Mouse (Mus musculus): ENCODE measurements around the gene Fchsd2. TPM values are rescaled to one million over a fixed set of nuclear protein-coding genes. Genes with fewer than 3 reads are reported as not detected.

Fchsd2 gene
- polyA plus RNA-seq, 3 experiments from 2014 or later, result 29.3 to 53.7 (median 41.9) TPM

DNA sequence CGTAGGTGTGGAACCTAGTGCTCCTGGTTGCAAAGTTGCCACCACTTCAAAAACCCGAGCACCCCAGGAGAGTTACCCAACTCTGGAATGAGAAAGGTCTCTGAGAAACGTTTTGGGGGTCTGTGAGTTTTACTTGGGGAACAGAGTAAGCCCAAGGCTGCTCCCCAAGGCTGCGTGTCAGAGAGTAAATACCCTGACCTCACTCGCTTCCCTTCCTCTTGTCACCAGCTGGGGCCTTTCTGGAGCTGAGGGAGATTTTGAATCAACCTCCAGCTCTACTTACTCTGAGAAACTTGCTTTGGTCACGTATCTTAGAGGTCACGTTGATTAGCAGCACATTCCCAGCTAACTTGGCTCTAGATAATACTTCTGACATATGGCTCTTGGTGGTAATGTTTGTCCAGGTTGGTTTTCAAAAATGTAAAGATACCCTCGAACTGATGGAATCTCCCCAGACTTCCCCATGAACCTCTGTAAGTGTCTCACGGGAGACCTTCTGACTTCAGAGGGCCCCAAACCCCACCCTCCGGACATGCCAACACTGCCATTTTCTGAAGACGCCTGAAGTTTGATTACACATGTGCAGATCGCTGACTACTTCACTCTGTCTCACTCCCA lies 20.4 kb upstream of the Fchsd2 start:
- no peak for ATAC-seq

GRCm38 (mm10) chr7:101074170-101074767 lies 18.4 kb upstream of the Fchsd2 start:
- ATAC-seq, result no peak

DNA sequence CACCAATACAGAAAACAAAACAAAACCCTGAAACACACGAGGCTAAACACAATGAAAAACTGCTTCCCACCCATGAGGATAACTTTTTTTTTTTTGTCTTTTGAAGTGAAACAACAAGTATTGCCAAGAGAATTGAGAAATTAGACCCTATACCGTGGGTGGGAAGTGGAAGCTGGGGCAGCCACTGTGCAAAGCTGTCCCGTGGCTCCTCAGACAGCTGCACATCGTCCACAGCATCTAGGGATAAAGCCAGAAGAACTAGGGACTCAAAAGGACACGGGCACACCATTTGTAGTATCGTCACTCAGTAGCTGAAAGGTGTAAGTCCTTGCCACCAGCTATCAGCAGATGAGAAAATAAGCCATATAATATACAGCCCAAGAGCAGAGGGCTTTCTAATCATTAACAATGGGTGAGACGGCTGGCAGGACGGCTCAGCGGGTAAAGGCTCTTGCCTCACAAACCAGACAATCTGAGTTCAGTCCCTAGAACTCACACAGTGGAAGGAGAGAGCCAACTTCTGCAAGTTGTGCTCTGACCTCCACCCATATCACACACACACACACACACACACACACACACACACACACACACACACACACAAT lies 9.0 kb upstream of the Fchsd2 start:
- no peak for ATAC-seq

GRCm38 (mm10) chr7:101084816-101085456 lies 7.7 kb upstream of the Fchsd2 start:
- no peak for ATAC-seq

GRCm38 (mm10) chr7:101085779-101086178 lies 6.9 kb upstream of the Fchsd2 start:
- ATAC-seq, result no peak

DNA sequence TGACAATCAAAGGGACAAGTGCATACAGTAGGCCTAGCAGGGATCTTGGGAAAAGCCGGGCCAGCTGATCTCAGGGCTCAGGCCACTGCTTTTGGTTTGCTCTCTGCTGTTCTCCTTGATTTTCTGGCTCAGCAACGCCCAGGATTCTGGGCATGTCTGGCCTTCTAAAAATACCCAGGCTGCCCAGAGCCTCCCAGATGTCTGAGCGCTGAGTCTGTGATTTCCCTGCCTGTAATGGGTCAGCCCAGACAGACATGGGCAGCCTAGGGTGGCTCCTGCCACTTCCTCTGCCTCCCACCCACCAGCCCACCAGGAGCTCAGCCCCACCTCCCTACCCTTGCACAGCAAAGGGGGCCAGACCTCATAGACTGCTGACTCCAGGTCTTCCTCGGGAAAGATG lies 4.0 kb upstream of the Fchsd2 start:
- no peak for ATAC-seq

- no peak for ATAC-seq
Observed at GRCm38 (mm10) chr7:101089242-101089641, 3.4 kb upstream of the Fchsd2 start.

- ATAC-seq, result no peak
Observed at GRCm38 (mm10) chr7:101093231-101093630, 568 bp downstream of the Fchsd2 start.

DNA sequence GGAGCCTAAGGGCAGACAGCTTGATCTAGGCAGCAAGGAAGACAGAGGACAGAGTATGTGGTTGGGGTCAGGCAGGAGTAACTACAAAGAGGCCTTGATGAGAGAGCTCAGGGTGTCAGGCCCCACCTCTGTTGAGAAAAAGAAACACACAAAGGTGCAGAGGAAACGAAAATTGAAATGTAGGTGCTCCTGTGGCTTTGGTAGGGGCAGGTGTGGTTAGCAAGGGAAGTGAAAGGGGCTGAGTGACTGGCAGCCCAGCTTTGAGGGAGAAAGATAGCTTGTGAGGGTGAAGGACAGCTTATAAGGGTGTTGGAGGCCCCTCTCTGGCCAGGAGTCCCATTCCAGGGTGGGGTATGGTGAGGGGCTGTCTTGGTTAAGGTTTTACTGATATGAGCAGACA lies 2.1 kb downstream of the Fchsd2 start:
- ATAC-seq, result peak; percentile 87

GRCm38 (mm10) chr7:101095560-101095959 lies 2.9 kb downstream of the Fchsd2 start:
- ATAC-seq, result no peak

- no peak for ATAC-seq
Observed at GRCm38 (mm10) chr7:101096576-101096975, 3.9 kb downstream of the Fchsd2 start.

- ATAC-seq, result no peak
Observed at GRCm38 (mm10) chr7:101097084-101097483, 4.4 kb downstream of the Fchsd2 start.

DNA sequence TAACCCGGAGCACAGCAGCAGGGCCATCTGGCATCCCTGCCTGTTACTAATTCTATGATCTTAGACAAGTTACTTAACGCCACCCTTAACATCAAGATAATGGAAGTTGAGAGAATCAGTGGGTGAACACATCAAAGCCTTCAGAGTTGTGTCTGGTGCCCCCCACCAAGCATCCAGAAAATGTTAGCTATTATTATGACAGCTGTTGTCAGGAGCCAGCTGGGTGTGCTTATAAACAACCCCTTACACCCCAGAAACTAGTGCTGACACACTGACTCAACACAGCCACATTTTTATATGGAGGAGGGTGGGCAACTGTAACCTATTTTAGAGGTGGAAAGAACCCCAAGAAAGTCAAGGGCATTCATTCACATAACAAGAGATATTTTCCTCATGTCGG lies 7.3 kb downstream of the Fchsd2 start:
- ATAC-seq, result no peak

DNA sequence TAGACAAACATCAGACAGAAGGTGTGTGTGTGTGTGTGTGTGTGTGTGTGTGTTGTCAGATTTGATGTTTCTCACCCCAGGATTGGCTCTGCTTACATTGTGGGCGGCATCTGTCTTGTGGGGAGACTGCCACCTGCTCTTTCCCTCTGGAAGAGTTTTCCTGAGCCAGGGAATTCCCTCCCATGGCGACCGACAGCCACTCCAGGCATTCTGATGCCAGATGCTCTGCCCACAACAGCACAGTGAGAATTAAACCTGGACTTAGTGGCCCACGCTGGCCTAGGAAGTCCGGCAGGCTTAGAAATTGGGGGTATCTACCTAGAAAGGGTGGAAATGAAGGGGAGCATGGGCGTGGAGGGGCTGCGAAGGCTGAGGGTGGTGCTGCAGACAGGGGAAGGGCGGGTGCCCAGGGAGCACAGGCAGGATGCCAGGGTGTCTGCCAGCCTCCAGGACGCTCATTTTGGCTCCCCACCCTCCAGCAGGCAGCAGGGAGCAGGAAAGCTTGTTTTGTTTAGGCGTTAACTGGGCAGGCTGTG lies 8.6 kb downstream of the Fchsd2 start:
- ATAC-seq, result no peak

- ATAC-seq, result no peak
Observed at GRCm38 (mm10) chr7:101106666-101107065, 14.0 kb downstream of the Fchsd2 start.

DNA sequence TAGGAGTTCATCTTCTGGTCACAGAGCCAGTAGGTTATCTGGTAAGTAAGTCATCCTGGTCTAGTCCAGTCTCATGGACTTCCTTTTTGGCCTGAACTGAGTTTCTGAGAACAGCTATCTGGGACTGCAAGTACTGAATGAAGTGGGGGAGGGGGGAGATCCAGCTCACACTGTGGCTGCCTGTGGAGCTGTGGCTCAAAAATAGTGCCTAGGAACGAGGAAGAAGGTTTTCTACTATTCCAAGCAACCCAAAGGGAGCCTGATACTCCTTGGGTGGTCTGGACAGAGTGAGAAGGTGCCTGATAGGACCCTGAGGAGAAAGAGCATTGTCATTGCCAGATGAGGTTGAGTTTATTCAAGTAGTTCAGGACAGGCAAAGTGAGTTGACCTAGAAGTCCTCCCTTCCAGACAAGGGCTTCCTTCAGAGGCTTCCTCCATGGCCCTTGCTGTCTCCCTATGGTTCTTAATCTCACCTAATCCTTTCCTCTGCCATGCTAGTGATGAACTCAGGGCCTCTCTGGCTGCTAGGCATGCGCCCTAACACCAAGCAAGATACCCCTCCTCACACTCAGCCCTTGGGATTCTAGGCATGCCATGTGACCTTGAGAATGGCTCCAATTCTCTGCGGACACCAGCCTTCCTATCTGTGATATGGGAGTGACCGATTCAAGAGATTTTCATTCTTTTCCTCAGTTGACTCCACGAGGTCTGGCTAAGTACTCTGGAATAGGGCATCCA lies 14.6 kb downstream of the Fchsd2 start:
- ATAC-seq, result no peak

DNA sequence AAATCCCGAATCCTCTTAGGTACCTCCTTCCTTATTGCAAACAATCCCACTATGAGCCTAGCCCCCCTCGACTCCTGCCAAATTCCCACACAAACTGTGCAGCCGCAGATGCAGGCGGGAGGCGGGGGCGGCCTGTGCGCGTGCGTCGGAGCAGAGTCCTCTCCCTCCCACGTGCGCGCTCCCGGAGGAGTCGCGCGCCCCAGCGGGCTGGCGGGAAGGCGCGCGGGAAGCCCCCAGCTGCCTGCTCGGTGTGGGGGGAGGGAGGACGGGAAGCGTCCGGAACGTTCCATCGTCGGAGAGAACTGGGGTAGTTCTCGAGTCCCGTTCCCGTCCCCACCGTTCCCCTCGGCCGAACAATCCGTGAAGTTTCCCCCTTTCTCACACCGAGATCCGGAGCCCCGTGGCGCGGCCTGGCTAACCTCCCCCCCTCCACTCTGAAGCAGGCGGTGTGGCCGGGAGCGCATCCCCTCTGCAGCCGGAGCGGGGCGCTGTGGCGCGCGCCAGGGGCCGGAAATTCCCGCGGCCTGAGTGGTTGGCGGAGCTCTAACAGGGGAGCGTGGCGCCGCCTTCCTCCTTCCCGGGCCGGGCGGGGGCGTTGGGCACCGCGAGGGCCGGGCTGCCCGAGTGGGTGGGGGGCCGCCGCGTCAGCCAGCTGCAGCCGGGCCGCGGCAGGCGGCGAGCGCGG lies 15.4 kb downstream of the Fchsd2 start:
- peak; percentile 93 for ATAC-seq

DNA sequence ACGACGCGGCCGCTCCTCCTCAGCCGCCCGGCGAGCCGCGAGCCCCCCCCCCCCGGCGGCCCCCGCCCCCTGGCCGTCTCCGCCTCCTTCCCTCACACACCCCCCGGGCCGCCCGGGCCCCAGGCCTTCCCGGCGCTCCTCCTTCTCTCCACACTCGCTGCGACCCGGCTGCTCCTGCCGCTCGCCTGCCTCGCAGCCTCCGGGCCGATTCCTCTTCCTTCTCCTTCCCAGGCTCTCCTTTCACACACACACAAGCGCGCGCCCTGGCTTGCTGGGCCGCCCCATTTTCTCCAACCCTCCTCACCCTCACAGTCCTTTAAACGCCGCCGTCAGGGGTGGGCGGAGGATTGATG lies 16.0 kb downstream of the Fchsd2 start:
- ATAC-seq, result peak; percentile 27

- no peak for ATAC-seq
Observed at GRCm38 (mm10) chr7:101109006-101109855, 16.6 kb downstream of the Fchsd2 start.

DNA sequence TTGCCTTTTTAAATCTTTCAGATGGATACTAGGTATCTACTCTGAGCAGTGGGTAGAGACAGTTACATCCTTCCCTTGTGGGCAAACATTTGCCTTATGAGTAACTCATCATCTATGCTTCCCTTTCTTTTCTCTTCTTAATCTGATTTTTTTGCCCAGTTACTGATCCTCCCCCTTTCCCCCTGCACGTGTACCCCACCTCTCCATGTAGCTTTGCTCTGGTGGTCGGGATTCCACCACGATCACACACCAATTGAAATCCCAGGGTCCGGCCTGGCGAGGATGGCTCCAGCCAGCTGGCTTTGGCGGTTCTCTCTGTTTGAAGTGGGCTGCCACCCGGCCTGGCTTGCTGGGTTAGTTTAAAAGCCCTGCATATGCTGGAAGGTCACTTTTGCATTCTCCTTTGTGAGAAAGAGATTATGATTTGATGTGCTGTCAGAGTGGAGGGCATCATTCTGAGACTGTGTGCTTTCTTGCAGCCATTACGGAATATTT lies 17.2 kb downstream of the Fchsd2 start:
- ATAC-seq, result no peak

DNA sequence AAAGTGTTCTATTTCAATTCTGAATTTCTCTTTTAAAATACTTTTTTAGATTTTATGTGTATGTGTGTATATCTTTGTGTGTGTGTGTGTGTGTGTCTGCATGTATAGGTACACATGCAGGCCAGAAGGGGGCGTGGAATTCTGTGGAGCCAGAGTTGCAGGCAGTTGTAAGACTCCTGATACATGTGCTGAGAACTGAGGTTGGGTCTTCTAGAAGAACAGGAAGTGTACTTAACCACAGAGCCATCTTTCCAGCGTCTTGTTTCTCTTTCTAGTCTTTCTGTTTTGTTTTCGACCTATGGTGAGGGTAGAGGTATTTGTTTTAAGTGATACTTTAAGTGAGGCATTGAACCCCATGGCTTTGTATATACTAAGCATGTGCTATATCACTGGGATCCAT lies 20.7 kb downstream of the Fchsd2 start:
- peak; percentile 64 for ATAC-seq
